Mouse (Mus musculus): Measurements from ENCODE around the gene Itpr2.

The Itpr2 gene

GRCm38 (mm10) chr6:146313396-146313795 lies 188.6 kb downstream of the Itpr2 start:
- DNase-seq (ENCODE audit: low read depth, low spot score), result no peak

GRCm38 (mm10) chr6:146310210-146310609 lies 191.8 kb downstream of the Itpr2 start:
- DNase-seq (ENCODE audit: low read depth, low spot score), result no peak

- no peak for DNase-seq (ENCODE audit: low read depth, low spot score)
Measured at GRCm38 (mm10) chr6:146309335-146309734, 192.7 kb downstream of the Itpr2 start.

GRCm38 (mm10) chr6:146305995-146306394 lies 196.0 kb downstream of the Itpr2 start:
- no peak for DNase-seq (ENCODE audit: low read depth, low spot score)

GRCm38 (mm10) chr6:146304088-146304487 lies 197.9 kb downstream of the Itpr2 start:
- no peak for DNase-seq (ENCODE audit: low read depth, low spot score)

- no peak for DNase-seq (ENCODE audit: low read depth, low spot score)
Measured at GRCm38 (mm10) chr6:146303336-146303735, 198.7 kb downstream of the Itpr2 start.

GRCm38 (mm10) chr6:146302574-146303130 lies 199.4 kb downstream of the Itpr2 start:
- DNase-seq (ENCODE audit: low read depth, low spot score), result no peak

GRCm38 (mm10) chr6:146302101-146302500 lies 199.9 kb downstream of the Itpr2 start:
- DNase-seq (ENCODE audit: low read depth, low spot score), result no peak

- DNase-seq (ENCODE audit: low read depth, low spot score), result no peak
Measured at GRCm38 (mm10) chr6:146300961-146301360, 201.1 kb downstream of the Itpr2 start.

- peak; percentile 18 for DNase-seq (ENCODE audit: low read depth, low spot score)
Measured at GRCm38 (mm10) chr6:146298712-146299111, 203.3 kb downstream of the Itpr2 start.

- DNase-seq (ENCODE audit: low read depth, low spot score), result no peak
Measured at GRCm38 (mm10) chr6:146291036-146291435, 211.0 kb downstream of the Itpr2 start.

GRCm38 (mm10) chr6:146289801-146290200 lies 212.2 kb downstream of the Itpr2 start:
- DNase-seq (ENCODE audit: low read depth, low spot score), result no peak

GRCm38 (mm10) chr6:146288266-146288665 lies 213.8 kb downstream of the Itpr2 start:
- no peak for DNase-seq (ENCODE audit: low read depth, low spot score)

GRCm38 (mm10) chr6:146284921-146285565 lies 217.0 kb downstream of the Itpr2 start:
- DNase-seq (ENCODE audit: low read depth, low spot score), result no peak

- no peak for DNase-seq (ENCODE audit: low read depth, low spot score)
Measured at GRCm38 (mm10) chr6:146283981-146284380, 218.0 kb downstream of the Itpr2 start.

GRCm38 (mm10) chr6:146282061-146282659 lies 219.9 kb downstream of the Itpr2 start:
- no peak for DNase-seq (ENCODE audit: low read depth, low spot score)

- peak; percentile 22 for DNase-seq (ENCODE audit: low read depth, low spot score)
Measured at GRCm38 (mm10) chr6:146281176-146281899, 220.7 kb downstream of the Itpr2 start.

- DNase-seq (ENCODE audit: low read depth, low spot score), result no peak
Measured at GRCm38 (mm10) chr6:146273256-146273655, 228.8 kb downstream of the Itpr2 start.

GRCm38 (mm10) chr6:146272253-146273036 lies 229.6 kb downstream of the Itpr2 start:
- no peak for DNase-seq (ENCODE audit: low read depth, low spot score)

GRCm38 (mm10) chr6:146270776-146271533 lies 231.1 kb downstream of the Itpr2 start:
- no peak for DNase-seq (ENCODE audit: low read depth, low spot score)

- DNase-seq (ENCODE audit: low read depth, low spot score), result no peak
Measured at GRCm38 (mm10) chr6:146270162-146270561, 231.9 kb downstream of the Itpr2 start.
